Mouse (Mus musculus): ENCODE results near the gene Setd4. TPM values are rescaled to one million over a fixed set of nuclear protein-coding genes. Genes with fewer than 3 reads are reported as not detected.

Gene Setd4
- 17.5 and 21.7 TPM in 2 replicates for polyA plus RNA-seq (2012; rRNA removed)

GRCm38 (mm10) chr16:93603439-93604212, at the start of gene Setd4:
Gene Setd4, minus strand, starts transcription at chr16:93604063.

GRCm38 (mm10) chr16:93627761-93628400, 24.0 kb upstream of the Setd4 start, which contains the start of gene Gm5678:
Gene Gm5678, plus strand, starts transcription at chr16:93628097.

DNA sequence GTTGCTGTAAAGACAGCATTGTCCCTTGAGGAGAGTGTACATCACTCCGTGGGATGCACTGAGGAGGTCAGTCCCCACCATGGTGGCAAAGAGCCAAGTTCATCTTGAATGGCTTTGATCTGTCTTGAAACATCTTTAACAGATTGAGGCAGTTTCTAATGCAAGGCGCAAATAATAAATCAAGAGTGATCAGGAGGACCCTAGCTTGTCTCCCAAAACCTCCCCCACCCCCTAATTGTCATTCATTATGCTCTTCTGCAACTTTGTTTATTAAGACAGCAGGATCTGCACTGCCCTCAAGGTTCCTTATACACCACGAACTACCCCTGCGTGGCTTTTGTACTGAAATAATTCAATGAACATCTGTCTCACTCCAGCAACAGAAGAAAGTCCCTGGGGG, 1.7 kb upstream of the Setd4 start, which contains the start of gene Cbr1:
Cbr1 (plus strand) TSS at position 301 of the 400 bp plus-strand sequence.

Other genes with a start within 250 kb of the Setd4 start
- gene Cbr1, start 1.8 kb upstream of the Setd4 start, polyA plus RNA-seq (2012; rRNA removed) = 104 and 158 TPM in 2 replicates
- gene Gm5678, start 24.0 kb upstream of the Setd4 start, polyA plus RNA-seq (2012; rRNA removed) = 0.07 TPM in 1 of 2 replicates, not detected in the other
- 0.70 and 0.78 TPM in 2 replicates for gene Cbr3, start 79.2 kb upstream of the Setd4 start, polyA plus RNA-seq (2012; rRNA removed)
- gene Dop1b, start 107.8 kb upstream of the Setd4 start, polyA plus RNA-seq (2012; rRNA removed) = 16.8 and 17.6 TPM in 2 replicates
- 29.1 and 35.9 TPM in 2 replicates for gene Morc3, start 228.1 kb upstream of the Setd4 start, polyA plus RNA-seq (2012; rRNA removed)

Data from central nervous system, embryonic 11.5 days (tissue).